Mouse (Mus musculus) kidney, postnatal 0 days (tissue): Measurements from ENCODE around the gene Wfs1. TPM values are rescaled to one million over a fixed set of nuclear protein-coding genes. Genes with fewer than 3 reads are reported as not detected.
"Not testable (repeated sequence)": the region's sequence is repeated elsewhere in the genome, so short reads cannot be mapped to it uniquely, and the experiment has no call there.

ENCODE experiments used
- ATAC-seq: fragments of 200-750 bp; cut with Nextera tagmentation; replicated peaks from 2 replicates; pipeline ENCODE4 v1.8.0; 2017; ENCODE audit warnings: low read depth, moderate number of reproducible peaks, moderate TSS enrichment, moderate library complexity; ENCODE audit not compliant: low FRiP score
- DNase-seq: peaks from one replicate; pipeline ENCODE4 v3.0.0-alpha.2; 2016; ENCODE audit warnings: low spot score
- H3K27ac ChIP-seq: fragments of 300-500 bp; sonication (generic); 2 replicates; pipeline ENCODE4 v1.5.1; 2014; ENCODE audit warnings: mild to moderate bottlenecking
- H3K27me3 ChIP-seq: fragments of 300-500 bp; sonication (generic); 2 replicates; pipeline ENCODE4 v1.6.1; 2014; ENCODE audit warnings: low read length, mixed read lengths; ENCODE audit not compliant: insufficient read depth
- H3K36me3 ChIP-seq: fragments of 300-500 bp; sonication (generic); 2 replicates; pipeline ENCODE4 v1.6.1; 2014; ENCODE audit warnings: low read length, mixed read lengths; ENCODE audit not compliant: insufficient read depth
- H3K4me1 ChIP-seq: fragments of 300-500 bp; sonication (generic); replicated peaks from 2 replicates; pipeline ENCODE4 v1.6.1; 2014; ENCODE audit warnings: antibody characterized with exemption, low read length, mixed read lengths; ENCODE audit not compliant: insufficient read depth
- H3K4me2 ChIP-seq: fragments of 300-500 bp; sonication (generic); 2 replicates; pipeline ENCODE4 v1.6.1; 2014; ENCODE audit warnings: mild to moderate bottlenecking, low read length, moderate library complexity, mixed read lengths
- H3K4me3 ChIP-seq: fragments of 300-500 bp; sonication (generic); replicated peaks from 2 replicates; pipeline ENCODE4 v1.5.1; 2014; ENCODE audit warnings: low read depth, low read length
- H3K9ac ChIP-seq: fragments of 300-500 bp; sonication (generic); 2 replicates; pipeline ENCODE4 v1.6.1; 2014; ENCODE audit warnings: low read depth, low read length
- H3K9me3 ChIP-seq: fragments of 300-500 bp; sonication (generic); replicated peaks from 2 replicates; pipeline ENCODE4 v1.6.1; 2016; ENCODE audit warnings: low read length, inconsistent platforms, mixed read lengths
- CTCF ChIP-seq: IDR thresholded peaks from 2 replicates; pipeline ENCODE4 v1.5.1; 2016; ENCODE audit warnings: antibody characterized with exemption, low read depth, mild to moderate bottlenecking, moderate library complexity
- WGBS: fragments of 180-500 bp; shearing (Covaris S2); extraction: QIAGEN DNeasy Blood & Tissue Kit; methylation state at CpG from one replicate; pipeline ENCODE4 v1.1.7; 2014; 5-methylcytosine and 5-hydroxymethylcytosine counted together
- polyA plus RNA-seq: library from polyadenylated mRNA; unstranded; fragments of >200 nt; fragmentation: Nextera tagmentation; extraction: Ambion mirVana; gene quantifications from 2 replicates; pipeline ENCODE4 v1.2.1, GENCODE M21; 2015

Gene Wfs1
- polyA plus RNA-seq, 1 experiment from 2014 or later: 14.2 TPM

GRCm38 (mm10) chr5:37028486-37029311 is 39.7 kb upstream of the Wfs1 start:
- ATAC-seq: peak; percentile 25; the same call in 1 of the 2 replicates
- no peak for DNase-seq
- H3K27me3 ChIP-seq: peaks cover 40% of the 10 kb centered on the region

GRCm38 (mm10) chr5:37028104-37028485 is 39.1 kb upstream of the Wfs1 start:
- no peak for TF ChIP-seq CTCF
- H3K36me3 ChIP-seq: no peaks in the 10 kb centered on the region
- H3K9me3 ChIP-seq: no peaks in the 10 kb centered on the region
- no peak overlapping the region for H3K9ac ChIP-seq
- peak overlapping the region; percentile 97 for H3K4me2 ChIP-seq
- no peak overlapping the region for H3K27ac ChIP-seq
- DNase-seq (peak; percentile 45), ATAC-seq (peak; percentile 63; the same call in 1 of the 2 replicates)
- H3K4me3 ChIP-seq: peak overlapping the region; percentile 50
- peaks cover 40% of the 10 kb centered on the region for H3K27me3 ChIP-seq
- WGBS: under 1% methylated on average over 33 of the region's 37 CpGs
- H3K4me1 ChIP-seq: peaks cover 14% of the 10 kb centered on the region; the same call in 1 of the 2 replicates

More at GRCm38 (mm10) chr5:37028486-37029311, 39.7 kb upstream of the Wfs1 start:
- H3K4me3 ChIP-seq: peak overlapping the region; percentile 50
- under 1% methylated on average over 70 of the region's 72 CpGs for WGBS
- no peak overlapping the region for H3K27ac ChIP-seq
- H3K4me2 ChIP-seq: peak overlapping the region; percentile 97
- no peak overlapping the region for H3K9ac ChIP-seq
- no peak for TF ChIP-seq CTCF
- peaks cover 14% of the 10 kb centered on the region; the same call in 1 of the 2 replicates for H3K4me1 ChIP-seq
- H3K36me3 ChIP-seq: no peaks in the 10 kb centered on the region
- no peaks in the 10 kb centered on the region for H3K9me3 ChIP-seq

DNA sequence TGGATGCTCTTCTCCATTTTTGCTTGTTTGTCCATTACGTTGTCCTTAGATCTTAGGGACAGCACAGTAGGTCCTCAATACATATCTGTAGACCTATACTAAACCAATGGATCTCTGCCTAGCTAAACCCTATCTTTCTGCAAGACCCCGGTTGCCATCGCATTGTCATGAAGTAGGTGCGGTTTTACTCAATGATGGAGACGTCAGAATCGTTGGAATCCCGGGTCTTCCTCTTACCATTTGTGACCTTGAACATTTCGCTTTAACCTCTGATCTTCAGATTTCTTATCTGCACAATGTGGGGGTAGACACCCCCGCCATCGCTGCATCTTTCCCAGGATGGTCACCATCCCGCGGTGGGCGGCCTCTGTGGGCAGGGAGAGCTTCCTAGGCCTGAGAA is 38.7 kb upstream of the Wfs1 start:
- no peak for ATAC-seq
- Histone ChIP-seq H3K9ac (no peak overlapping the region), H3K4me3 (peak overlapping the region; percentile 50), H3K27me3 (peaks cover 40% of the 10 kb centered on the region), H3K27ac (no peak overlapping the region), H3K4me1 (peaks cover 14% of the 10 kb centered on the region; the same call in 1 of the 2 replicates), H3K36me3 (no peaks in the 10 kb centered on the region), H3K4me2 (peak overlapping the region; percentile 97), H3K9me3 (no peaks in the 10 kb centered on the region)
- 17% methylated on average over 13 of the region's 13 CpGs for WGBS
- no peak for DNase-seq
- no peak for TF ChIP-seq CTCF

DNA sequence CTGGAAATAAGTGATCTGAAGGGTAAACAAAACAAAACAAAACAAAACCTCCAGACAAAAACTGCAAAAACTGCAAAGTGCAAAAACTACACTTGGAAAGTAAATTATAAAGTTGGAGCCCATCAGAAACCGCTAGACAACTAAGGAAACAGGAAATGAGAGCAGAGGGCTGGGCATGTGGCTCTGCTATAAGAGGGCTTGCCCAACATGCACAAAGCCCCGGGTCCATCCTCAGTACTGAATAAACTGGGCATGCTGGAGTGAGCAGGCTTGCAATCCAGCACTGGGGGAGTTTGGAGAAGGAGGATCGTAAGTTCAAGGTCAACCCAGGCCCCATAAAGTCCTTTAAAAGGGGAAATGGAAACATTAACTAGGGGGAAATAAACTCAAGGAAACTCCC is 28.2 kb upstream of the Wfs1 start:
- Histone ChIP-seq H3K36me3 (no peaks in the 10 kb centered on the region), H3K4me2 (no peak overlapping the region), H3K27me3 (no peaks in the 10 kb centered on the region), H3K4me3 (no peak overlapping the region), H3K4me1 (no peaks in the 10 kb centered on the region), H3K27ac (no peak overlapping the region), H3K9ac (no peak overlapping the region), H3K9me3 (no peaks in the 10 kb centered on the region)
- TF ChIP-seq CTCF: no peak
- WGBS: 61% methylated on average over 3 of the region's 3 CpGs
- DNase-seq: no peak
- ATAC-seq: no peak

- no peak overlapping the region for H3K4me2 ChIP-seq
- no peak for TF ChIP-seq CTCF
- WGBS: 5% methylated on average over 27 of the region's 27 CpGs
- H3K36me3 ChIP-seq: no peaks in the 10 kb centered on the region
- H3K9me3 ChIP-seq: no peaks in the 10 kb centered on the region
- no peaks in the 10 kb centered on the region for H3K4me1 ChIP-seq
- H3K27me3 ChIP-seq: no peaks in the 10 kb centered on the region
- H3K4me3 ChIP-seq: no peak overlapping the region
- H3K27ac ChIP-seq: no peak overlapping the region
- DNase-seq: peak; percentile 31
- H3K9ac ChIP-seq: no peak overlapping the region
- no peak for ATAC-seq
These were observed 26.8 kb upstream of the Wfs1 start for GRCm38 (mm10) chr5:37015612-37016310.

GRCm38 (mm10) chr5:37010666-37011317 is 21.8 kb upstream of the Wfs1 start:
- 72% methylated on average over 10 of the region's 10 CpGs for WGBS
- no peak for DNase-seq
- Histone ChIP-seq H3K4me1 (no peaks in the 10 kb centered on the region), H3K27me3 (no peaks in the 10 kb centered on the region), H3K36me3 (no peaks in the 10 kb centered on the region), H3K4me3 (no peak overlapping the region), H3K9ac (no peak overlapping the region), H3K27ac (no peak overlapping the region), H3K9me3 (no peaks in the 10 kb centered on the region), H3K4me2 (no peak overlapping the region)
- ATAC-seq: no peak
- TF ChIP-seq CTCF: no peak

- 31% methylated on average over 13 of the region's 13 CpGs for WGBS
- not testable (repeated sequence) for H3K9ac ChIP-seq, H3K27ac ChIP-seq, H3K4me1 ChIP-seq, H3K9me3 ChIP-seq, H3K4me2 ChIP-seq, H3K4me3 ChIP-seq, ATAC-seq, H3K36me3 ChIP-seq, H3K27me3 ChIP-seq
- DNase-seq: peak; percentile 37
These were observed 20.8 kb upstream of the Wfs1 start for GRCm38 (mm10) chr5:37009761-37010160.
